Mouse (Mus musculus) brown adipose tissue, adult 24 weeks (tissue): ENCODE results near the gene Ccsap. TPM values are rescaled to one million over a fixed set of nuclear protein-coding genes. Genes with fewer than 3 reads are reported as not detected.
"Not testable (repeated sequence)": the region's sequence is repeated elsewhere in the genome, so short reads cannot be mapped to it uniquely, and the experiment has no call there.

Experiments used
- H3K27ac ChIP-seq: fragments of 200-500 bp; replicated peaks from 2 replicates; pipeline ENCODE4 v1.5.1; 2012; ENCODE audit warnings: low read depth, mild to moderate bottlenecking, low read length
- H3K4me1 ChIP-seq: fragments of 200-500 bp; 2 replicates; pipeline ENCODE4 v1.6.1; 2012; ENCODE audit warnings: low read length, mixed read lengths; ENCODE audit not compliant: control insufficient read depth, insufficient read depth, insufficient read length
- H3K4me3 ChIP-seq: fragments of 200-500 bp; 2 replicates; pipeline ENCODE4 v1.5.1; 2012; ENCODE audit warnings: low read depth, mild to moderate bottlenecking, low read length, moderate library complexity; ENCODE audit not compliant: insufficient read depth
- polyA plus RNA-seq: library from polyadenylated mRNA; stranded (reverse); fragments of >200 nt; gene quantifications from 2 replicates; pipeline ENCODE4 v1.2.4, GENCODE M21; 2012; ENCODE audit not compliant: missing spikeins, insufficient read depth, insufficient read length

Gene Ccsap
- polyA plus RNA-seq, 1 experiment: not detected

DNA sequence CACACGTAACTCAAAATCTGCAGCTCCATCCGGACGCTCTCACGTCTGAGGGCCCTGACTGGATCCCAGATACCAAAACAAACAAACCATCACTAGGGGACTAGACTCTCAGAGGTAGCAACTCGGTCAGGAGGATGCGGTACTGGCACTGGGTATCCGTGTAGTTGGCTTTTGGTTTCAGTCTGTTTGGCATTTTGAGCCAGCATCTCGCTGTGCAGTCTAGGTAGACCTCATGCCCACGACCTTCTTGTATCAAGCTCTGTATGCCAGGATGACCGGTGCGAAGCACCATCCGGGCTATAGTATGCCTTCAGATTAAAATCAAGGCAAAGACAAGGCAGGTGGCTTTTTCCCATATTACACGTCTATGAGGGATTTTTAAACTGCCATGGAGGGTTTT, 32.5 kb downstream of the Ccsap start:
- Histone ChIP-seq H3K4me3 (no peak overlapping the region), H3K27ac (no peak overlapping the region), H3K4me1 (no peaks in the 10 kb centered on the region)

DNA sequence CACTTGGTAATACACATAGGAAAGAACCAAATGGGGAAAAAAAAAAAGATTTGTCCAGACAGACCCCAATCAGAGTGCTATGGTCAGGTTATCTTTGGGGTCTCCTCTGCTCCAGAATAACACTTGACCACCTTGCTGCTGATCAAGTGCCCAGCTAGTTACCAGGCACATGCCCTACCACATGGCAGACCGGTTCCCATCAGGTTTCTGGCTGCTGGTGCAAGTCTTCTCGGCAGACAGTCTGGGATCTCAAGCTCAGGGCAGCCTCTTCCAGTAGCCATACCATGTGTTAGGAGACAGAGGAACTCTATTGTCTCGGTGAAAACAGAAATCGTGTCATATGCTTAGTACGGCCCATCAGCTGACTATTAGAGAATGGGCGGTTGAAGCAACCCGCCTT, 33.3 kb downstream of the Ccsap start:
- Histone ChIP-seq H3K27ac (no peak overlapping the region), H3K4me3 (no peak overlapping the region), H3K4me1 (no peaks in the 10 kb centered on the region)

DNA sequence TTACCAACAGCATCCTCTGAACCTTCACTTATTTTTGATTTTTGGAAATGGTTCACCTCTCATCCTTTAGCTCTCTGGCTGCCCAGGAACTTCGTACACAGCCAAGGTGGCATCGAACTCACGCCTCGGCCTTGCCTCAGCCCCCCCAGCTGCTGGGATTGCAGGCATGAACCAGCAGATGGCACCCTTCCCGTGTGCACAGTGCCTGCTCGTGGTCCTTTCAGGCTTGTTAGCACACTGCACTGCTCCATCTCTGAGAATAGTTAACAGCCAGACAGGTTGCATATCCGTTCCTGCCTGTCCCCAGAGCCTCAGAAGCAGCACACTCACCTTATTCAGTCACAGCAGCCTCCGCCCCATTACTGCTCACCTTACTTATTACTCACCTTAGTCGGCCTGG, 34.0 kb downstream of the Ccsap start:
- Histone ChIP-seq H3K27ac (no peak overlapping the region), H3K4me3 (no peak overlapping the region), H3K4me1 (no peaks in the 10 kb centered on the region)

DNA sequence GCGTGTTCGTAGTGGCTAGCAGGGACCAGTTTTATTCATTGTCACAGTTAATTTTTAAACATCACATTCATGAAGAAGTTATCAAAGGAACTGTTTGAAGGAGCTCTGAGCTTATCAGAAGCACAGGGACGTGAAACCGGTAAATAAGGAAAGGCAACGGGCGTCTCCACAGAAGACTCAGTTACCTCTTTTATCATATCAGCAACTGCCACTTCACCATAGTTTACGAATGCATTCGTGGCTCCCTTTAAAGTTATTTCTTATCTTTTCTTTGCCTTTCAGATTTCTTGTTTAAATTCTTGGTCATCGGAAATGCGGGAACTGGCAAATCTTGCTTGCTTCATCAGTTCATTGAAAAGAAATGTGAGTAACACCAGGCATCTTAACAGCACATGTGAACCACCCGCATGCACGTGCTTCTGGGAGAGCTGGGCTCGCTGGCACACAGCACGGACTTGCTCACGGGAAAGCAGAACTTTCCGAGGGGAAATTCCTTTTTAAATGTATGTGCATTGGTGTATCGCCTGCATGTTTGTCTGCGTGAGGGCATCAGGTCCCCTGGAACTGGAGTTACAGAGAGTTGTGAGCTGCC, 36.4 kb downstream of the Ccsap start:
- H3K4me3 ChIP-seq: no peak overlapping the region
- H3K27ac ChIP-seq: no peak overlapping the region
- no peaks in the 10 kb centered on the region for H3K4me1 ChIP-seq

DNA sequence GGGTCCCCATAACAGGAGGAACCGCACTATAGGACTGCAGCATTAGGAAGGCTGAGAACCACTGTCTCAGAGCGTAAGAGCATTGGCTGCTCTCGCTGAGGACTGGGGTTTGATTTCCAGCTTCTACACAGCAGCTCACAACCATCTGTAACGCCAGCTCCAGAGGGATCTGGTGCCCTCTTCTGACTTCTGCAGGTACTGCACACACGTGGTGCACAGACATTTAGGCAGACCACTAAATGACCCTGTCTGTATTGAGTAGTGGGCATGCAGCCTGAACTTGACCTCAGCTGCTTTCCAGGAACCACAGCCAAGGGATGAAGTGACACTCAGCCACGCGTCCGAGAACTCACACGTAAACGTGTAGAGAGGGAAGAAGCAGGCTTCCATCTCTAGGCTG, 36.9 kb downstream of the Ccsap start:
- Histone ChIP-seq H3K4me1 (no peaks in the 10 kb centered on the region), H3K27ac (no peak overlapping the region), H3K4me3 (no peak overlapping the region)

DNA sequence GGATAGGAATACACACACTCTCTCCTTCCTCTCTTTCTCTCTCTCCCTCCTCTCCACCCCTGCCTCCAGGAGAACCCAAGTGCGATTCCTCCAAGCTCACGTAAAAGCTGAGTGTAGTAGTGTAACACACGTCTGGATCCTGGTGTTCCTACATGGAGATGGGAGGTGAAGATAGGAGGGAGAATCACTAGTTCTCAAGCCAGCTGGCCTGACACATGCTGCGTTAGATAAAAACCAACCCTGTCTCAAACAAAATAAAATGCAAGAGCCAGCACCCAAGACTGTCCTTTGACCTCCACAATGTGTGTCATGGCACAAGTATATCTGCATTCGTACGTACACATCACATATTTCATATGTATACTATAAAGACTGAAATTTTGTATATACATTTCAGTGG, 39.2 kb downstream of the Ccsap start:
- H3K4me1 ChIP-seq: no peaks in the 10 kb centered on the region
- no peak overlapping the region for H3K27ac ChIP-seq
- no peak overlapping the region for H3K4me3 ChIP-seq

DNA sequence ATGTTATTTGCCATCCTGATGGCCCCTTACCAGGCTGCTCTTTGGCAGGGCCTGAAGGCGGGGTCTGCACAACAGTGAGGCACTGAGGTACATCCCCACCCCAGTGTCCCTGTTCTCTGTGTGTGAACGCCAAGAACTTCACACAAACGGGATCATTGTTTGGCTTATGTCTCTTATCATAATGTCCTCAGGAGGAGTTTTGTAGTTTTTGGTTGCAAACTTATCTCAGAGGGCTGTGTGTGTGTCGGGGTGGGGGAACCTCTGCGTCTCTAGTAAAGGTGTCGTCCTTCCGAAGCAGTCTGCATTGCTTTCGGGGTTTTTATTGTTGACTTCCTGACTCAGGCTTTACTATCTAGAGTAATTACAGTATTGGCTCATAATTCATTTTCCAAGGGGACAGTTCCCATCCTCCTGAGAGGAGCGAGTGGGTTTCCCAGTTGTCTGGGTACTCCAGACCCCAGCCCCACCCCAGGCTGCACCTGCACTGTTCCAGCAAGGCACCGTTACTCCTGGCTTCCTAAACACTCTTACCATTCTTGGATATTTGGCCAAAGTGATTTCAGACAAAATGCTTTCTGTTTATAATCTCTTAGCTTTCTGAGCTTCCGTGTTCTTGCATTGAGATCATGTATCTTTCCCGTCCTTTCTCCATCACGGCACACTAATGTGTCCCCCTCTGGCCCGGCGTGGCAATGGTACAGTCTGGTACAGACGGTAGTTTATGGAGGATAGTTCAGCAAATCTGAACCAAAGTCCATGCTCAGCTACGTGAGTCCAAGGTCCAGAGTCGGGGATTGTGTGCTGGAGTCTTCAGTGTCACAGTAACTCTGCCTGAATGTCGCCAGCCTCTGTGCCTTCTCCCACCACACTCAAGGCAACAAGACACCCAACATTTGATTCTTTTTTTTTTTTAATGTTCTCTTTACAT, 40.1 kb downstream of the Ccsap start:
- H3K4me1 ChIP-seq: no peaks in the 10 kb centered on the region
- H3K4me3 ChIP-seq: no peak overlapping the region
- no peak overlapping the region for H3K27ac ChIP-seq

DNA sequence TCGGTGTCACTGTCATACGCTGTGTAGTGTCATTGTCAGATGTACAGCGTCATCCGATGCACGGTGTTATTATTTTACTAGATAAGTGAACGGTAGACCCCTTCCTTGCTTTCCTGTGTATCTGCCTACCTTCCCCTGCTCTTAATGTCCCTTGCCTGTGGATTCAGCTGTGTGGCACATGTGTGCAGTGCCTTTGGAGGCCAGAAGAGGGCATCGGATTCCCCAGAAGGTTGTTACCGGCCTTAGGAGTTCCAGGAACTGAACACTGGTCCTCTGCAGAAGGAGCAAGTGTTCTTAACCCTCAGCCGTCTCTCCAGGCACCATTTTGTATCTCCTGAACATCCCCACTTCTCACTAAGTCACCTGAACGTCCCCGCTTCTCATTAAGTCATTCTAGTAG, 42.3 kb downstream of the Ccsap start:
- Histone ChIP-seq H3K4me3 (no peak overlapping the region), H3K4me1 (no peaks in the 10 kb centered on the region), H3K27ac (no peak overlapping the region)

DNA sequence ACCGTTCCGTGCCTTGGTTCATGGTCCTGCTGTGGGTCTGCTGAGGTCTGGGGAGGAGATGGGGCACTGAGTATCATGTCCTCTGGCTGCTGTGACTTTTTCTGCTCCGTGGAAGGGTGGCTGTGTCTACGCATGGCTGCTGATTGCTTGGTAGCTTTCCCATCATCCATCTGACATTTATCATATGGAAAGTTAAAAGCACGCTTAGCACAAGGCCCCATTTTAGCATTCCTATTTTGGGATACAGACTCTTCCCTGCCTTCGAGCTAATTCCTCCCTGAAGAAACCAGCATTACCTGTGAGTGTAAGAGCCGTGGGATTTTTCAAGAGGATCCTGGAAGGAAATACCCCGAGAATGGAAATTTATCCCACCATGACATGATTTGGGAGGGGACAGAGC, 43.1 kb downstream of the Ccsap start:
- no peaks in the 10 kb centered on the region for H3K4me1 ChIP-seq
- no peak overlapping the region for H3K4me3 ChIP-seq
- H3K27ac ChIP-seq: no peak overlapping the region

DNA sequence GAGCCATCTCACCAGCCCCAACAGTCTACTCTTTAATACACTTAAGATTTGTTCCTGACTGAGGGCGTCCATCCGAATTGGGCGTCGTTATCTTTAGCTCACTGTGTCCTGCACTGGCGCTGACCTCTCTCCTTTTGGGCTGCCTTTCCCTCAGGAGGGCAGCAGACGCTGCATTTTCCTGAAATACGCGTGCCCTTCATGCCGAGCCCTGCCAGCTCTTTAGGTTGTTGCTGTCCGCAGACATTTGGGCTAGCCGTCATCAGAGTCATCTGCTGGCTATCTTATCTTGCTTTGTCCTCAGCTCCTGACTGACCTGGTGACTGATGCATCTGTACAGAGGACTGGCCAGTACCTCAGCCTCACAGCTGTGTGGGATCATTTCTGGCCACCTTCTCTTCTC, 44.7 kb downstream of the Ccsap start:
- H3K27ac ChIP-seq: no peak overlapping the region

DNA sequence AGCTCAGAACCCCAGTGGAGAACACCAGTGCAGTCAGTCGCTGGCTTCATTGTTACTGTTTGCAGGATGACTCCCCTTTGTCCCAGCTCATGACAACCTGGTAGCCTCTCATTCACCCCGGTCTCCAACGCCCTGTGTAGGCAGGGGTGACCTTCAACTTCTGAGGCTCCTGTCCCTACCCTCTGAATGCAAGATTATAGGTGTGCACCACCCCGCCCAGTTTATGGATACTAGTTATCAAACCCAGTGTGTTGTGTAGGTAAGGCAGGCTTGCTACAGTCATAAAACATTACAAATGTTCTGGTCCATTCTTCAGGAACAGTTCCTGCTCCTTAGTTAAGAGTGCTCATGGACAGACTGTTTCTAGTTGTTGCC, 46.1 kb downstream of the Ccsap start:
- H3K27ac ChIP-seq: no peak overlapping the region
- H3K4me1 ChIP-seq: no peaks in the 10 kb centered on the region
- H3K4me3 ChIP-seq: no peak overlapping the region

More for the DNA sequence above, 44.7 kb downstream of the Ccsap start:
- Histone ChIP-seq H3K4me3 (no peak overlapping the region), H3K4me1 (no peaks in the 10 kb centered on the region)

DNA sequence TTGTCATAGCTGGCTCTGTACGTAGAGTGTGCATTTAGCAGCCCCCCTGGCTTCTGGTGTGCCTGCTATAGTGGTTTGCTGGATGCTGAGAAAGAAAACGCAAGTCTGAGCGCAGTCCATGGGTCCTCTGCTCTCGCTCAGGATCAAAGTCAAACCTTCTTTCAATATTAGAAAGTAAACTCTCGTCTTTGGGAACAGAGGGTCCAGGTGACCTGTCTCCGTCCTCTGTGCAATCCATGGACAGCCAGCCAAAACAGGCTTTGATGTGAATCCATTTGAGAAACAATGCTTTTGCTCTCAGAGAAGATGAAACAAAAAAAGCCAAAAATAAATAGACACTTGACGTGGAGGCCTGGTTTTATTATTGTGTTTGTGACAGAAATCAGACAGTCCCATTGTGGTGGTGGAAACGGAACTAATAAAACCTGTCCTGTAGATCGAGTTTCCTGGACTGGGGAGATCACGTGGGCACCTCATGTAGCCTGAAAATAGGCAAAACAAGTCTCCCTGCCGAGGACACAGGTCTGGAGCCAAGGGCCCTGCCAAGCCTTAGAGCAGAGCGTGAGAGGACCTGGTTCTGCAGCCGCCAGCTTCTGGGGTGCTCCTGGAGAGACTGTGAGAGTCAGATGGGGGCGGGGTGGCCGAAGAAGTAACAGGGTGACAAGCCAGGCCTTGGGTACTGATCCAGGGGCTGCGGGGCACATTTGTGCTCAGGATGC, 46.7 kb downstream of the Ccsap start:
- no peak overlapping the region for H3K27ac ChIP-seq
- no peaks in the 10 kb centered on the region for H3K4me1 ChIP-seq
- no peak overlapping the region for H3K4me3 ChIP-seq

DNA sequence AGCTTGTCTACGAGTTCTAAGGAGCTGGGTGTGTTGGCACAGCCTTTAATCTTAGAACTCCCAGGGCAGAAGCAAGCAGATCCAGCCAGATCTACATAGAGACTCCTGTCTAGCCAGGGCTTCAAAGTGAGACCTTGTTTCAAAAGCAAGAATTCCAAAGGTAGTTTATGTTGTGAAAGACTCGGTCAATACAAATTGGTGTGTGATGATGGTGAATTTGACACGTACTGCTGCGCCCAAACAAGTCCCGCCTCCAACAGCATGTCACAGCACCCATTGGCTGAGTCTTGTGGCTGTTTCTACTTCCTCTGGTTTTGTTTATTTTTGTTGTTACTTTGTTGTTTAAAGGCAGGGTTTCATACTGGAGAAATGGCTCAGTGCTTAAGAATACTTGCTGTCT, 47.8 kb downstream of the Ccsap start:
- H3K4me1 ChIP-seq: peaks cover 3% of the 10 kb centered on the region
- H3K4me3 ChIP-seq: no peak overlapping the region
- H3K27ac ChIP-seq: no peak overlapping the region

DNA sequence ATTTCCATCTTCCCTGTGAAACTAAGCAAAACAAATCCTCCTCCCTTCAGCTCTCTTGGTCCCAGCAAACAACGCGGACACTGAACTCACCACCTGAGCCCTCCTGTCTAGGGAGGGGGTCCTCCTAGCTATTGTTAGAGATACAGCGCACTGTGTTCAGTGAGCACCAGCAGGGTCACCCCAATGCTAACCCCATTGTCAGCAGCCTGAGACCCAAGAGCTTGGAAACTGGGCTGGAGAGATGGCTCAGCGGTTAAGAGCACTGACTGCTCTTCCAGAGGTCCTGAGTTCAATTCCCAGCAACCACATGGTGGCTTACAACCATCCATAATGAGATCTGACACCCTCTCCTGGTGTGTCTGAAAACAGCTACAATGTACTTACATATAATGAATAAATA, 50.7 kb downstream of the Ccsap start:
- not testable (repeated sequence) for H3K4me3 ChIP-seq, H3K27ac ChIP-seq, H3K4me1 ChIP-seq

DNA sequence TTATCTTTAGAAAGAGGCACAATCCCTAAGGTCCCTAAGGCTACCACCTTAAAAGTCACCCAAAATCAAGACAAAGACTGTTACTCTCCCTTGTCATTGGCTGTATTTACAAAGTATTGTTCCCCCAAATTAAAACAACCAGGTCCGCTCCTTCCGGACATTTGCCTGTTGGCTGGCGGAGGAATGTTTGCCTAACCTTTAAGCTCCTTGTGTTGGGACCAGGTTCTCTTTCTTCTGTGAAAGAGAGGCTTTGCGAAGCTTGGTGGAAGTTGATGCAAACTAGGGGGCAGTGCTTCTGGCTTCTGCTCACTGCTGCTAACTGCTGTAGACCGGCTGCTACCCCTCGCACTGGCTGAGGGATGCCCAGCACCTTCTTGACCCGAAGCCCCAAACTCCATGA, 51.3 kb downstream of the Ccsap start:
- Histone ChIP-seq H3K4me1 (peaks cover 6% of the 10 kb centered on the region), H3K4me3 (no peak overlapping the region), H3K27ac (no peak overlapping the region)
